Mouse (Mus musculus) gastrocnemius, adult 2 months (tissue): Measurements from ENCODE around the gene Cd72. TPM values are rescaled to one million over a fixed set of nuclear protein-coding genes. Genes with fewer than 3 reads are reported as not detected.
A peak's percentile ranks its signal among the peaks of the same experiment; 100 is the strongest.

Experiments
- DNase-seq: peaks from one replicate; pipeline ENCODE4 v3.0.0; 2022
- H3K27ac ChIP-seq: fragments of 200-600 bp; 2 replicates; pipeline ENCODE4 v1.8.1; 2022; ENCODE audit warnings: mild to moderate bottlenecking
- H3K4me3 ChIP-seq: fragments of 200-600 bp; 2 replicates; pipeline ENCODE4 v1.8.1; 2022; ENCODE audit warnings: mild to moderate bottlenecking, moderate library complexity
- CTCF ChIP-seq: fragments of 200-600 bp; IDR thresholded peaks from 2 replicates; pipeline ENCODE4 v1.8.1; 2022; ENCODE audit warnings: antibody characterized with exemption, mild to moderate bottlenecking, moderate library complexity
- intact Hi-C: fragments of 180-260 bp; cut with DNase I; formaldehyde crosslinking; loops from one replicate; pipeline ENCODE4 v1.15.1; 2025
- total RNA-seq, 2 experiments: library from RNA; stranded (reverse); gene quantifications; 2 replicates each; pipeline ENCODE4 v1.2.3; 2021

The Cd72 gene
- total RNA-seq, 2 experiments from 2014 or later: not detected

- H3K4me3 ChIP-seq: no peak overlapping the region
- intact Hi-C loops: no loop called here
- no peak for DNase-seq
- no peak overlapping the region for H3K27ac ChIP-seq
- TF ChIP-seq CTCF: no peak
These were observed 19.2 kb upstream of the Cd72 start for GRCm38 (mm10) chr4:43473636-43474035.

DNA sequence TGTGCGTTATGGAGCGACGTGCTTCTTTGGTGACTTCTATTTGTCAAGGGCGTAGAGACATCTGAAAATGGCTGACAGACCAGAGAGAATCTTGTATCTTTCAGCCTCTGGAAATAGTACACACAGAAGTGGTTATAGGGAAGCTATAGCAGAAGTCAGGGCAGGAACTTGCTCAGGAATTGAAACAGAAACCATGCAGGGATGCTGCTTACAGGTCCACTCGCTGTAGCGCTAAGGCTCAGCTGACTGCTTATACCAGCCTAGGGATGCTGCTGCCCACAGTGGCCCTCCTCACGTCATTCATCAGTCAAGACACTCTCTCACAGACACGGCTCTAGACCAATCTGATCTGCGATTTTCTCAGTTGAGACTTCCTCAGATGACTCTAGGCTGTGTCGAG lies 15.9 kb upstream of the Cd72 start:
- no peak overlapping the region for H3K27ac ChIP-seq
- TF ChIP-seq CTCF: no peak
- intact Hi-C loops: no loop called here
- H3K4me3 ChIP-seq: no peak overlapping the region
- no peak for DNase-seq

GRCm38 (mm10) chr4:43466872-43467271 lies 12.4 kb upstream of the Cd72 start:
- DNase-seq: no peak
- H3K4me3 ChIP-seq: no peak overlapping the region
- intact Hi-C loops: no loop called here
- no peak overlapping the region for H3K27ac ChIP-seq
- TF ChIP-seq CTCF: no peak

DNA sequence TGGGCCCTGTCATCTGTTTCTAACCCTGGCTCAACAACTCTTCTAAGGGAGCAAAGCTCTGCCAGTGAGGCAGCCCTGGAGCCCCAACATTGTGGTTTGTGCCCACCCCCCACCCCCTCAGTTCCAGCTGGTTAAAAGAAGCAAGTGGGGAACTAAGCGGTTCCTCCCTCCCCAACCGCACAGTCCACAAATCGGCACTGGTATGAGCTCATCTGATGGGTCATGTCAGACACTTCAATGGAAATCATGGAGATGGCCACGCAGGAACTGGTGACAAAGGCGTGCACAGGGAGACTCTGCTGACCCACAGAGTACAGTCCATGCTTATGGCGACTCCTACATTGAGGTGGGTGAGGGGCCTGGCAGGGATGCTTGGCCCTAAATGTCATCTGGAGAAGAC lies 11.5 kb upstream of the Cd72 start:
- no peak for DNase-seq
- H3K27ac ChIP-seq: no peak overlapping the region
- intact Hi-C loops: no loop called here
- H3K4me3 ChIP-seq: no peak overlapping the region
- TF ChIP-seq CTCF: no peak

DNA sequence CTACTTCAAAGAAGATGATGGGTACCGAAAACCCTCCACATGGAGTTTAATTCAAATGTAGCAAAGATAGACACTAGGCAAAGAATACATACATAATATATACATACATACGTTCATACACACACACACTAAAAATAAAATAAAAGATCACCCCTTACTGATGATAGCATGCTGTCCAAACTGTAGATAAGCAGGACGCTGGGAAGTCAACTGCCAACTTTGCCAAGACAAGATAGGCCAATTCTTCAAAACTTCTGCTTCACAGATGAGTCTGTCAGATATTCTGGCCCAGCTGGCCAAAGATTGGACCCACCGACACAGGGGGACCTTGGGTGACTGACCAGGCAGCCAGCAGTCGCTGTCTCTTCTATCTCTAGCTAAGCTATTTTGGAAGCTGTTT lies 8.7 kb upstream of the Cd72 start:
- Histone ChIP-seq H3K27ac (no peak overlapping the region), H3K4me3 (no peak overlapping the region)
- intact Hi-C loops: no loop called here
- no peak for TF ChIP-seq CTCF
- no peak for DNase-seq

DNA sequence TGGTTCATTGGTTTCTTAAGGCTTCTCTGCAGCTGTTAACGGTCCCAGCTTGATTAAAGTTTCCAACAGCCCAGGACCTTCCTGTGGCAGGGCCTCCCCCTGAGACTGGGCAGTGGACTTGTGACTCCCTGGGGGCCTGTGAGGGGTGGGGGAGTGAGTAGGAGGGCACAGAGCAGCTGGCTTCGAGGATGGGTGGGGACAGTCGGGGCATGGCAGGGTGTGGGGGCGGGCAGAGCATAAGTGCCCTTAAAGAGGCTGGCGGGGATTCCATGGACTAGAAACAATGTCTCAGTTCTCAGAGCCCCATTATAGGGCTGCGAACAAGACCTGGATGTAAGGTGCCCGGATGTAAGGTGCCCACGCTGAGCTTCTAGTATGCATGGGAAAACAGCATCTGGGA lies 2.7 kb upstream of the Cd72 start:
- H3K4me3 ChIP-seq: no peak overlapping the region
- DNase-seq: no peak
- no peak overlapping the region for H3K27ac ChIP-seq
- TF ChIP-seq CTCF: no peak
- intact Hi-C loops: no loop called here

GRCm38 (mm10) chr4:43456470-43456869 lies 2.0 kb upstream of the Cd72 start:
- Histone ChIP-seq H3K4me3 (no peak overlapping the region), H3K27ac (no peak overlapping the region)
- TF ChIP-seq CTCF: no peak
- intact Hi-C loops: no loop called here
- no peak for DNase-seq

DNA sequence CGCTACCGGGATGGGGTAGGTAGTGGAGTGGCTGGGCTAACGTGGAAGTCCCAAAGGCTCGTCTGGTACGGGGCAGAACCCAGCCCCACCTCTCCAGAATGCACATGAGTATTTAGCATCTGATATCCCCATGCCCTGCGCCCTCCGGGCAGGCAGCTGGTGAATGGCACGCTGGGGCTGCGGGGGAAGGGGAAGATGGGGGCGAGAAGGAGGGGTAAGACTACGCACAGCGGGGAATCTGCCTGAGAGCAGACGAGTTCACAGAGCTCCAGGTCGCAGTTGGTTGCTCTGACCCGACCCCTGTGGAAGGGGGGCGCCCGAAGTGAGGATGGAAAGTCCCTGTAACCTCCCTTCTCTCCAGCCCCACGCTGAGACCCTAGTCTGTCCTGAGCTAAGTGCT lies 1.0 kb downstream of the Cd72 start:
- H3K4me3 ChIP-seq: peak overlapping the region; percentile 57
- no peak for TF ChIP-seq CTCF
- intact Hi-C loops: no loop called here
- no peak overlapping the region for H3K27ac ChIP-seq
- DNase-seq: no peak

- TF ChIP-seq CTCF: no peak
- intact Hi-C loops: no loop called here
- H3K4me3 ChIP-seq: no peak overlapping the region
- no peak for DNase-seq
- no peak overlapping the region for H3K27ac ChIP-seq
These were observed 2.1 kb downstream of the Cd72 start for GRCm38 (mm10) chr4:43452315-43452714.

GRCm38 (mm10) chr4:43448554-43448953 lies 5.9 kb downstream of the Cd72 start:
- Histone ChIP-seq H3K27ac (no peak overlapping the region), H3K4me3 (no peak overlapping the region)
- no peak for TF ChIP-seq CTCF
- DNase-seq: peak; percentile 75
- intact Hi-C loops: no loop called here

DNA sequence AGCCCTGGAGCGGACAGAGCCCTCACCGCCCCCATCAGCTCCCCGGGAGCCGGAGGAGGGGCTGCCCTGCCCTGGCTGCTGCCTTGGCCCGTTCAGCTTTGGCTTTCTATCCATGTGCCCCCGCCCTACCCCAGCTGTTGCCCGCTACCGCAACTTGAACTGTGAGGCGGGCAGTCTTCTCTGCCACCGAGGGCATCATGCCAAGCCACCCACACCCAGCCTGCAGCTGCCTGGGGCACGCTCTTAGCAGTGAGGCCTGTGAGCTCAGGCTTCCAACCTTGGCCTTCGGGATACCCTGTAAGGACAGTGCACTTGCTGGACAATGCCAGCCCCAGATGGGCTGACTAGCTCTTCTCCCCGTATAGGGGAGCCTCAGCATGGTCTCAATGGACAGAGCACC lies 7.2 kb downstream of the Cd72 start:
- Histone ChIP-seq H3K4me3 (no peak overlapping the region; the same call in 1 of the 2 replicates), H3K27ac (peak overlapping the region; percentile 41)
- no peak for TF ChIP-seq CTCF
- DNase-seq: peak; percentile 87
- intact Hi-C loops: no loop called here

- H3K4me3 ChIP-seq: peak overlapping the region; percentile 97
- peak; percentile 40 for DNase-seq
- TF ChIP-seq CTCF: no peak
- H3K27ac ChIP-seq: peak overlapping the region; percentile 90
- intact Hi-C loops: loop anchor here (5.0 kb wide), 1 partner anchor 134 kb away; the partner anchor contains the start of genes Gba2 and Rgp1
These were observed 10.9 kb downstream of the Cd72 start for GRCm38 (mm10) chr4:43443511-43443910.

GRCm38 (mm10) chr4:43442456-43443361 lies 11.7 kb downstream of the Cd72 start:
- Histone ChIP-seq H3K27ac (peak overlapping the region; percentile 90), H3K4me3 (peak overlapping the region; percentile 97)
- TF ChIP-seq CTCF: no peak
- peak; percentile 84 for DNase-seq
- intact Hi-C loops: loop anchor here (1.0 to 5.0 kb wide), 2 partner anchors 36 to 135 kb away; partner anchors contain the start of genes Gba2 and Rgp1
